30 mouse cellular contexts compared by ENCODE assay signal in the genomic region with DNA sequence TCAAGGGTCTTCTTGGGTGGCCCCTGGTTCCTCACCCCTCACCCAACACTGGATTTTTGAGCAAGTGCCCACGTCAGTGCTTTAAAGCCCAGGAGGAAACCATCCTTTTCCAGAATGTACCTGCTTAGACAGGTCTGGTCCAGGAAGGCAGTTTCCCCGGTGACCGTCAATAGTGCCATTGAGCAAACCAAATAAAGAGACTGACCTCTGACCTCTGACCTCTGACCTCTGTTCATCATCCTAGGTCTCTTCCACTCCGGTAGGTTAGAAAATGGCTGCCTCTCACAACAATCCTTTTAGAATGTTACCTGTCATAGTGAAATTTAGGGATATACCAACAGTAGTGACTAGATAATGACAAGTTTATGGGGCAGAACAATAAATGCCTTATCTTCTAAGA.
A peak's percentile ranks its signal among the peaks of the same experiment; 100 is the strongest.
DNase-seq lines count a peak whose midpoint lies in the region; ATAC-seq and TF ChIP-seq lines count a peak whose summit lies in the region.
"Had no signal": no experiment of that assay in that cellular context is flagged by ENCODE, and none has a peak within 500 bp of the region (broad histone marks: within the 10 kb centered on the region; RNA-seq: fewer than 3 reads in every experiment).

No protein-coding gene starts in this region.

- H3K36me3 ChIP-seq in liver, postnatal 0 days (replicated peaks; ENCODE audit: insufficient read depth, low read length), result no peaks in the 10 kb centered on the region
- H3K36me3 ChIP-seq: embryonic facial prominence, embryonic 13.5 days; forebrain, embryonic 12.5 days; limb, embryonic 12.5 days; midbrain, embryonic 10.5 days; midbrain, embryonic 15.5 days; neural tube, embryonic 12.5 days had no signal

- no peaks in the 10 kb centered on the region for H3K9me3 ChIP-seq in liver, postnatal 0 days (ENCODE audit: low read length)
- H3K9me3 ChIP-seq: embryonic facial prominence, embryonic 13.5 days; forebrain, embryonic 12.5 days; limb, embryonic 12.5 days; midbrain, embryonic 10.5 days; midbrain, embryonic 15.5 days; neural tube, embryonic 12.5 days had no signal

- H3K27ac ChIP-seq in liver, postnatal 0 days (ENCODE audit: low read depth), result no peak overlapping the region
- H3K27ac ChIP-seq: embryonic facial prominence, embryonic 13.5 days; forebrain, embryonic 12.5 days; hindbrain, embryonic 14.5 days; limb, embryonic 12.5 days; liver, embryonic 14.5 days; midbrain, embryonic 10.5 days; midbrain, embryonic 15.5 days; neural tube, embryonic 12.5 days had no signal

- H3K4me1 ChIP-seq in liver, postnatal 0 days (ENCODE audit: insufficient read depth), result no peaks in the 10 kb centered on the region
- H3K4me1 ChIP-seq: forebrain, embryonic 12.5 days; midbrain, embryonic 10.5 days; midbrain, embryonic 15.5 days; neural tube, embryonic 12.5 days had no signal

- H3K9ac ChIP-seq in liver, postnatal 0 days (replicated peaks), result no peak overlapping the region
- H3K9ac ChIP-seq: embryonic facial prominence, embryonic 13.5 days; forebrain, embryonic 12.5 days; hindbrain, embryonic 14.5 days; limb, embryonic 12.5 days; liver, embryonic 14.5 days; lung, embryonic 14.5 days; midbrain, embryonic 15.5 days; neural tube, embryonic 12.5 days had no signal

- 67% methylated on average over 4 of the region's 4 CpGs for WGBS in liver, postnatal 0 days (ENCODE audit: insufficient replicate concordance)

- TF ChIP-seq EP300 in liver, postnatal 0 days (IDR thresholded peaks at IDR 0.05; ENCODE audit: low read depth), result no peak

- H3K4me2 ChIP-seq in liver, postnatal 0 days (ENCODE audit: low read depth, low read length), result no peak overlapping the region
- H3K4me2 ChIP-seq: embryonic facial prominence, embryonic 13.5 days; forebrain, embryonic 12.5 days; heart, embryonic 11.5 days; hindbrain, embryonic 14.5 days; limb, embryonic 12.5 days; lung, embryonic 14.5 days; midbrain, embryonic 15.5 days; neural tube, embryonic 12.5 days had no signal

- no peak for ATAC-seq in liver, postnatal 0 days
- ATAC-seq: inflammation-experienced regulatory T-cells, adult 6 months; midbrain, embryonic 15.5 days had no signal

- peak; percentile 54 for DNase-seq in embryo, embryonic 10 days (ENCODE audit: low spot score)
- no peak for DNase-seq in embryo, embryonic 11 days
- DNase-seq in liver (peak; percentile 7), ZHBTc4 (ENCODE audit: low read depth, low spot score) (peak; percentile 17)
- no peak for DNase-seq in liver, postnatal 0 days
- DNase-seq in layer of hippocampus, adult 18-20 months (ENCODE audit: low spot score in 2 of 2), result no peak
- no peak for DNase-seq in heart, adult 11 months
- DNase-seq: adrenal gland, adult 8-10 months; cerebellum, adult 2 months; cerebellum, postnatal 14 days; gastrocnemius, postnatal 25 days; heart, adult 18-20 months; heart, postnatal 36 days; kidney, adult 11 months; layer of hippocampus, postnatal 36 days; lung, embryonic 14.5 days; right cerebral cortex, adult 18-20 months; spleen, adult 18-20 months; thymus, postnatal 14 days had no signal

- no peak for TF ChIP-seq CTCF in liver, postnatal 0 days (IDR thresholded peaks at IDR 0.05; ENCODE audit: low read depth)

- H3K4me3 ChIP-seq in liver, postnatal 0 days (ENCODE audit: low read depth, low read length), result no peak overlapping the region
- H3K4me3 ChIP-seq: embryonic facial prominence, embryonic 13.5 days; forebrain, embryonic 12.5 days; limb, embryonic 12.5 days; midbrain, embryonic 10.5 days; midbrain, embryonic 15.5 days; neural tube, embryonic 12.5 days had no signal

- H3K27me3 ChIP-seq in liver, postnatal 0 days (ENCODE audit: insufficient read depth, low read length), result no peaks in the 10 kb centered on the region
- H3K27me3 ChIP-seq: CH12.LX; embryonic facial prominence, embryonic 13.5 days; forebrain, embryonic 12.5 days; limb, embryonic 12.5 days; midbrain, embryonic 15.5 days; neural tube, embryonic 12.5 days had no signal

Comparison
In these comparisons a context has a peak if more than half of its experiments do, and no peak if none do; other contexts are left out.
1. DNase-seq: peak in embryo, embryonic 10 days (single experiment), liver (single experiment) and ZHBTc4 (single experiment); none in embryo, embryonic 11 days (single experiment), liver, postnatal 0 days (single experiment), layer of hippocampus, adult 18-20 months (0 of 2) and heart, adult 11 months (single experiment).